Mouse (Mus musculus): ENCODE measurements around the gene Txndc5.
A peak's percentile ranks its signal among the peaks of the same experiment; 100 is the strongest.

Gene Txndc5

GRCm38 (mm10) chr13:38528687-38529294 lies at the start of gene Txndc5:
TSS of gene Txndc5 (minus strand) at chr13:38528824.
- DNase-seq (ENCODE audit: low spot score): no peak

- no peak for DNase-seq (ENCODE audit: low spot score)
These were observed 46.0 kb upstream of the Txndc5 start for GRCm38 (mm10) chr13:38574668-38575067.

GRCm38 (mm10) chr13:38573281-38573680 lies 44.7 kb upstream of the Txndc5 start:
- no peak for DNase-seq (ENCODE audit: low spot score)

- DNase-seq (ENCODE audit: low spot score): peak; percentile 14
These were observed 36.6 kb upstream of the Txndc5 start for GRCm38 (mm10) chr13:38565245-38565644.

- DNase-seq (ENCODE audit: low spot score): peak; percentile 33
These were observed 26.0 kb upstream of the Txndc5 start for GRCm38 (mm10) chr13:38554611-38555010.

GRCm38 (mm10) chr13:38554210-38554609 lies 25.6 kb upstream of the Txndc5 start:
- no peak for DNase-seq (ENCODE audit: low spot score)

- DNase-seq (ENCODE audit: low spot score): no peak
These were observed 20.1 kb upstream of the Txndc5 start for GRCm38 (mm10) chr13:38548681-38549080.

GRCm38 (mm10) chr13:38547717-38548116 lies 19.1 kb upstream of the Txndc5 start:
- no peak for DNase-seq (ENCODE audit: low spot score)

- no peak for DNase-seq (ENCODE audit: low spot score)
These were observed 18.1 kb upstream of the Txndc5 start for GRCm38 (mm10) chr13:38546754-38547153.

GRCm38 (mm10) chr13:38545460-38545859 lies 16.8 kb upstream of the Txndc5 start:
- DNase-seq (ENCODE audit: low spot score): no peak

- DNase-seq (ENCODE audit: low spot score): no peak
These were observed 16.3 kb upstream of the Txndc5 start for GRCm38 (mm10) chr13:38544769-38545445.

- no peak for DNase-seq (ENCODE audit: low spot score)
These were observed 15.0 kb upstream of the Txndc5 start for GRCm38 (mm10) chr13:38543455-38544125.

- no peak for DNase-seq (ENCODE audit: low spot score)
These were observed 10.7 kb upstream of the Txndc5 start for GRCm38 (mm10) chr13:38539192-38539900.

- DNase-seq (ENCODE audit: low spot score): no peak
These were observed 8.9 kb upstream of the Txndc5 start for GRCm38 (mm10) chr13:38537521-38537920.

- no peak for DNase-seq (ENCODE audit: low spot score)
These were observed 6.1 kb upstream of the Txndc5 start for GRCm38 (mm10) chr13:38534731-38535130.

- no peak for DNase-seq (ENCODE audit: low spot score)
These were observed 5.4 kb upstream of the Txndc5 start for GRCm38 (mm10) chr13:38534016-38534415.

GRCm38 (mm10) chr13:38533461-38533860 lies 4.8 kb upstream of the Txndc5 start:
- no peak for DNase-seq (ENCODE audit: low spot score)

GRCm38 (mm10) chr13:38531498-38531897 lies 2.9 kb upstream of the Txndc5 start:
- no peak for DNase-seq (ENCODE audit: low spot score)

- DNase-seq (ENCODE audit: low spot score): no peak
These were observed 952 bp upstream of the Txndc5 start for GRCm38 (mm10) chr13:38529576-38529975.

GRCm38 (mm10) chr13:38527797-38528650 lies 600 bp downstream of the Txndc5 start:
- peak; percentile 89 for DNase-seq (ENCODE audit: low spot score)

GRCm38 (mm10) chr13:38527041-38527796 lies 1.4 kb downstream of the Txndc5 start:
- DNase-seq (ENCODE audit: low spot score): peak; percentile 37

Data from yolk sac, embryonic 10.5 days (tissue).